Mouse (Mus musculus): ENCODE results near the gene Cep68.
A peak's percentile ranks its signal among the peaks of the same experiment; 100 is the strongest.

The Cep68 gene

DNA sequence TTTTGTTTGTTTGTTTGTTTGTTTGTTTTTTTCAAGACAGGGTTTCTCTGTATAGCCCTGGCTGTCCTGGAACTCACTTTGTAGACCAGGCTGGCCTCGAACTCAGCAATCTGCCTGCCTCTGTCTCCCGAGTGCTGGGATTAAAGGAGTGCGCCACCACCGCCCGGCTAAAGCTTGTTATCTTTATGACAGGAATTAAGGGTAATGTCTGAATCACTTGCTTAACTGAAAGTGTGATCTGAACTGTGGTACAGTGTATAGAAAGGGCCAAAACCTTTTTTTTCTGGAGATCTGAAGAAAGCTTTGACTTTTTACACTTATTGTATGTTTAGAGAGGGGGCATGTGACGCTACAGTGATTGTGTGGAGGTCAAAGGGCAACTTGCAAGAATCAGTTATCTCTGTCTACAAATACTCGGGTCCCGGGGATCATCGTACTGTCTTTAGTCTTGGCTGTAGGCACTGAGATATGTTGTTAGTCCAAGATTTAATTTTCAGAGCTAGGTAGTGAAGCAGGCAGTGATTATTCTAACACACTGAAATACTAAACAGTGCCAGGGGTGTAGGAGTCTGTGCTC lies 44.3 kb downstream of the Cep68 start:
- no peak for DNase-seq (ENCODE audit: low read depth)

DNA sequence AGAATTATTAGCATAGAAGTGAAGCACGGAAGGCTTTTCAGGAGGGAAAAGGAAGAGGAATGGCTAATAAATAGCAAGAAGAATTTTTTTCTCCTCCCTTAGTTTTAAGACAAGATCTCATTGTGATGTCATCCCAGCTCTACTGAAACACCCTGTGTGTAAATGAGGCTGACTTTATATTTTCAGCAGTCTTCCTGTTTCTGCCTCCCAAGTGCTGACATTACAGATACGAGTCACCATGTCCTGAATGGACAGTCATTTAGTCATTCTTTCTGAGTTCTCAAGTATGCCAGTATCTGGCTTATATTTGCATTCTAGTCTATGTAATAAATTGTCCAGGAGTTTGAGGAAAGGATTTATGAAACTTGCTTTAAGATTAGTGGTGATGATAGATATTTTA lies 44.9 kb downstream of the Cep68 start:
- peak; percentile 72 for DNase-seq (ENCODE audit: low read depth)

DNA sequence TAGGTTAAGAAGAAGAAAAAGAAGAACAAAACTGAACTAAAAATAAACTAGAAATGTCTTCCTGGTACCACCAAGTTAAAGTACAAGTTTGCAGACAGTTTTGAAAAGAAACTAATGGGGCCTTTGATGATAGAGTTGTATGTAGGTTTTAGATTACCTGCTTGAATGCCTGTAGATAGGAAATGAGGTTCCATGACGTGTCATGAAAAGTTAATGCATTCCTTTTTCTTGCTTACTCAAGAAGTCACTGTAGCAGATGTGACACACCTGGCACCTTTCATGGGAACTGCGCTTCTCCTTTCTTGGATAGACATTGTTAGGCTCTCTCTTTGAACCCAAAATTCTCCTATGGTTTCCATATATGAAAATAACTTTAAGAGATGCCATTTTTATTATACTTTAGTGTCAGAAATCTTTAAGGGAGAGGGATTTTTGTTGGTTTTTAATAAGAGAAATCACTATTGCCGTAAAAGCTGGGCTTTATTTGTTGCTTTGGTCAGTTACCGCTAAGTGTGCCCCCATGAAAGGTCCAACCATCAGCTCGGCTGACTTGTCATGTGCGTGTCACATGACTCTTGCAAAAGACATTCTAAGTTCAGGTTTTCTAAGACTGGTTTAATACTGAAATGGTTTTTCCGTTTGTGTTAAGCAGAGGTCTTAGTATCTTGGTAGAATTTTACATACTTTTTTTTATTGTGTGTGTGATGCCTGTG lies 46.8 kb downstream of the Cep68 start:
- peak; percentile 59 for DNase-seq (ENCODE audit: low read depth)

DNA sequence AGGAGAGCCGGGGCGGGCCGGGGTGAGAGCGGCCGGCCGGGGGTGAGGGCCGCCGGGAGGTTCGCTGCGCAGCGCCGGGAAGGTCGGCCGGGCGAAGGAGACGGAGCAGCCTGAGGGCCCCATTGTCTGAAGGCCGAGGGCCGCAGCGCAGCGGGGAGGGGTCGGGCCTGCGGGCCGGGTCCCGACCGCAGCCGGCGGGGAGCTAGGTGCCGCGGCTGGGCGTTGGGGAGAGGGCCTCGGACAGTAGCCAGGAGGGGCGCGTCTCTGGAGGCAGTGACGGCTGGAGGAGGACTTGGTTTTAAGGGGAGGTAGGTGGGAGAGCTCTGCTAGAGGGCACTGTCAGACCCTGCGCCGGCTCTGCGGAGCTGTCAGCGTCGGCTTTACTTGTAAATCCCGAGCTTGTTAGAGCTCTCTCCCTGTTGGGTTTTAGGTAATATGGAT lies 47.5 kb downstream of the Cep68 start:
- DNase-seq (ENCODE audit: low read depth): peak; percentile 51

DNA sequence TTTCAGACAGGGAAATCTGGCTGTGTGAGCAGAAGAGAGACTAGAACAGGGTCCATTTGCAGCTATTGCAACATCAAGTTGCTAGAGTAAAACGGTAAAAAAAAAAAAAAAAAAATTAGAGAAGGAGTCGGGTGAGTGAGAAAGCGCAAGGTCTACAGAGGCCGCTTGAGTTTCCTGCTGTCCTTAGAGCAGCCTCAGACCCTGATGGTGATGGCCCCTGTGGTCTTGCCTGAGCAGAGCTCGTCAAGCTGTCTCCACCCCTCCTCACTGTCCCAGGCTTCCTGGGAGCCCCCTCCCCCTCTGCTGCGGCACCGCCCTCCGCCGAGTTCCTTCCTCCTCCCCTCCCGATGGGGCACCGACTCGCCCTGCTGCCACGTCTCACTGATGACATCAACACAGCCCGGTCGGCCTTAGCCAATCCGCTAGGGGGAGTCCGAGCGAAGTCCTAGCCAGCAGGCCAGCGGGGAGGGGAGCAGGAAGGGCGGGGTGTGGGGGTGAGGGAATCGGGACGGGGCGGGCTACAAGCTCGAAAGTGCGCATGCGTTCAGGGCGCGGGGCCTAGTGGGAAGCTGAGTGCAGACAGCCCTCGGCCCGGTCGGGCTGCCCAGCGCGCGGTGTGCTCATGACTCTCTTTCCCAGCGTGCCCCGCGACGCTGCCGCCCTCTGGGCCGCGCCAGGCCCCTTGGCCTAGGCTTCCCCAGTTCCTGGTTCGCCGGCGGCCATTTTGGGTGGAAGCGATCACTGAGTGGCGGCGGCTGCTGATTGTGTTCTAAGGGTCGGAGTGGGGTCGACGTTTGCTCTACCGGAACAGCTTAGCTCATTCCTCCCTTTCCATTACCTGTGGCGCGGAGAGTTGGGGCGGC lies 48.3 kb downstream of the Cep68 start, which contains the start of gene Rab1a:
Gene Rab1a (plus strand): TSS at position 720 of the 863 bp plus-strand sequence.
- peak; percentile 100 for DNase-seq (ENCODE audit: low read depth)

DNA sequence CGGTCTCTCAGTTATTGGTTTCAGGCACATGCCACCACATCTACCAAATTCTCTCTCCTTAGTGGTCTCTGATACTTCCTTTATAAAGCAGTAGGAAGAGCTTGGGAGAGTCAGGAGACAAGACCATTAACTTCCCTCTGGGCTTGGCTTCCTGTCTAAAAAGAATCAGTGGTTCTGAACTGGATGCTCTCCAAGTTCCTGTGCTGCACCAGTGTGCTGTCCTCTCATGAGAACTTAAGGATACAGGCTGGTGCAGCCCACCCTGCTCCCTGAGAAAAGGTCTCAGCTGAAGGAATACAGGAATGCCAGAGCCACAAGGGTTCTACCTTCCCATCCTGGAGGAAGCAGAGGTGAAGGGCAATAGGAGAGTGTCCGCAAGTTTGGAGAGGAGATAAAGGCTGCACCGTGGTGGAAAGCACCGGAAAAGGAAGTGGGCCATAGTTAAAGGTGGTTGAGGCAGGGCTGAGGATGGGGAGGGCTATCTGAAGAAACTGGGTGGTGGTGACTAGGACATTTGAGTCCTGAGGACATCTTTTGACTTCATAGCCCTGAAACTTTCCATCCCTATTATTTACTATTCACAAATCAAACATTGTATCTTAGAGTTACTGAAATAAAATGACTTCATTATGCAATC lies 56.0 kb downstream of the Cep68 start:
- DNase-seq (ENCODE audit: low read depth): peak; percentile 72

DNA sequence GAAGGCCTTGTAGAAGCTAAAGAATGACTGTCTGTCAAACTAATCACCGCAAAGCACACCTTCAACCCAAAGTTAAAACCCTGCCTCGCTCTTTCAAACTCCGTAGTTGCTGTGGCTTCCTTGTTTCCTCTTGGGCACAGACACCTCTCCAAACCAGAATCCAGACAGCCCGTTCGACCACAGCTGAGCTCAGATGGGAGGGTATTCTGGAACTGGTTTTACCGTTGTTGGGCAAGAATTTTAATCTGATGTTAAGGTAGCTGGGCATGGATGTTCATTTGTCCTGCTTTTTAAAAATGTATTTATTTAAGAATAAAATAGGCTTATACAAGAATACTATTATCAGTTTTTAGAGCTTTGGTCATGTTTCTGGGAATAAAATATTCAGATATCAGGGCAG lies 62.0 kb downstream of the Cep68 start:
- no peak for DNase-seq (ENCODE audit: low read depth)

Data from 416B (cell line).